Mouse (Mus musculus) MEL (cell line): ENCODE data around the gene Gstp2. TPM values are rescaled to one million over a fixed set of nuclear protein-coding genes. Genes with fewer than 3 reads are reported as not detected.

Source experiments
- DNase-seq: peaks from one replicate; pipeline ENCODE4 v3.0.0; 2011; ENCODE audit warnings: low read depth, low spot score
- H3K27ac ChIP-seq: 2 replicates; pipeline ENCODE4 v1.5.1; 2012; ENCODE audit warnings: low read depth, mild to moderate bottlenecking, control low read depth, low read length, moderate library complexity; ENCODE audit not compliant: control insufficient read depth
- H3K27me3 ChIP-seq, 2 experiments: fragments of 150-350 bp in 1 of 2; sonication (generic) in 1 of 2; 2 replicates each; pipeline ENCODE4 v1.6.1; 2012; ENCODE audit warnings: low read length in 2 of 2, mild to moderate bottlenecking in 2 of 2, improper control_type of control experiment in 1 of 2, moderate library complexity in 1 of 2; ENCODE audit not compliant: insufficient read depth in 2 of 2, control insufficient read depth in 1 of 2
- H3K36me3 ChIP-seq, 2 experiments: 2 replicates each; pipeline ENCODE4 v1.6.1; 2012 to 2014; ENCODE audit warnings: low read length in 2 of 2, improper control_type of control experiment in 1 of 2, inconsistent platforms in 1 of 2, mild to moderate bottlenecking in 1 of 2; ENCODE audit not compliant: insufficient read depth in 2 of 2, control insufficient read depth in 1 of 2
- H3K4me1 ChIP-seq, 2 experiments: fragments of 150-350 bp in 1 of 2; sonication (generic) in 1 of 2; 2 replicates each; pipeline ENCODE4 v1.6.1; 2012; ENCODE audit warnings: low read length in 2 of 2, improper control_type of control experiment in 1 of 2, mild to moderate bottlenecking in 1 of 2; ENCODE audit not compliant: insufficient read depth in 2 of 2, control insufficient read depth in 1 of 2
- H3K4me3 ChIP-seq, 2 experiments: fragments of 150-350 bp in 1 of 2; sonication (generic) in 1 of 2; 2 replicates each; pipeline ENCODE4 v1.5.1; 2012; ENCODE audit warnings: low read depth in 2 of 2, low read length in 2 of 2, mild to moderate bottlenecking in 2 of 2, moderate library complexity in 2 of 2, control low read depth in 1 of 2, improper control_type of control experiment in 1 of 2; ENCODE audit not compliant: control insufficient read depth in 1 of 2, insufficient read depth in 1 of 2
- H3K79me2 ChIP-seq: 2 replicates; pipeline ENCODE4 v1.6.1; 2012; ENCODE audit warnings: mild to moderate bottlenecking, low read length, moderate library complexity; ENCODE audit not compliant: control insufficient read depth, poor library complexity, insufficient read depth
- H3K9ac ChIP-seq: 2 replicates; pipeline ENCODE4 v1.6.1; 2012; ENCODE audit warnings: low read depth, mild to moderate bottlenecking, control low read depth, low read length, moderate library complexity; ENCODE audit not compliant: control insufficient read depth, poor library complexity, severe bottlenecking
- H3K9me3 ChIP-seq: fragments of 150-350 bp; sonication (generic); replicated peaks from 2 replicates; pipeline ENCODE4 v1.6.1; 2012; ENCODE audit warnings: mild to moderate bottlenecking, low read length, improper control_type of control experiment, moderate library complexity; ENCODE audit not compliant: insufficient read depth
- CHD1 ChIP-seq: IDR thresholded peaks from 2 replicates; pipeline ENCODE4 v1.6.1; 2012; ENCODE audit warnings: low read depth, mild to moderate bottlenecking, inconsistent platforms, low read length, improper control_type of control experiment
- CHD2 ChIP-seq: IDR thresholded peaks from 2 replicates; pipeline ENCODE4 v1.6.1; 2011; ENCODE audit warnings: low read length, improper control_type of control experiment
- CTCF ChIP-seq, 3 experiments: IDR thresholded peaks in 2 of 3; conservative IDR thresholded peaks in 1 of 3; 2 replicates each; pipeline ENCODE4 v1.5.1; 2011 to 2012; ENCODE audit warnings: low read length in 3 of 3, low read depth in 2 of 3, mild to moderate bottlenecking in 2 of 3, improper control_type of control experiment in 1 of 3, inconsistent platforms in 1 of 3, mixed read lengths in 1 of 3, moderate library complexity in 1 of 3; ENCODE audit not compliant: control insufficient read depth in 1 of 3, insufficient read depth in 1 of 3, poor library complexity in 1 of 3, severe bottlenecking in 1 of 3
- E2F4 ChIP-seq: IDR thresholded peaks from 2 replicates; pipeline ENCODE4 v1.6.1; 2011; ENCODE audit warnings: low read depth, low read length, improper control_type of control experiment, borderline replicate concordance
- GABPA ChIP-seq: IDR thresholded peaks from 2 replicates; pipeline ENCODE4 v1.6.1; 2012; ENCODE audit warnings: low read depth, mild to moderate bottlenecking, inconsistent platforms, low read length, improper control_type of control experiment, moderate library complexity
- GATA1 ChIP-seq: IDR thresholded peaks from 2 replicates; pipeline ENCODE4 v1.6.1; 2011; ENCODE audit warnings: low read depth, low read length, improper control_type of control experiment
- HCFC1 ChIP-seq: IDR thresholded peaks from 2 replicates; pipeline ENCODE4 v1.6.1; 2012; ENCODE audit warnings: low read depth, mild to moderate bottlenecking, inconsistent platforms, low read length, improper control_type of control experiment, moderate library complexity
- JUND ChIP-seq: IDR thresholded peaks from 2 replicates; pipeline ENCODE4 v1.6.1; 2011; ENCODE audit warnings: low read depth, mild to moderate bottlenecking, improper control_type of control experiment, low read length
- KAT2A ChIP-seq: conservative IDR thresholded peaks from 2 replicates; pipeline ENCODE4 v1.6.1; 2012; ENCODE audit warnings: low read depth, low read length, improper control_type of control experiment, inconsistent platforms
- MAX ChIP-seq: IDR thresholded peaks from 2 replicates; pipeline ENCODE4 v1.6.1; 2011; ENCODE audit warnings: low read length, improper control_type of control experiment
- MAZ ChIP-seq: IDR thresholded peaks from 2 replicates; pipeline ENCODE4 v1.6.1; 2012; ENCODE audit warnings: low read depth, mild to moderate bottlenecking, inconsistent platforms, low read length, improper control_type of control experiment
- MEF2A ChIP-seq: IDR thresholded peaks from 2 replicates; pipeline ENCODE4 v1.6.1; 2014; ENCODE audit warnings: low read depth, mild to moderate bottlenecking, inconsistent platforms, low read length, improper control_type of control experiment; ENCODE audit not compliant: poor library complexity, insufficient replicate concordance, severe bottlenecking; ENCODE audit errors: extremely low read depth
- MXI1 ChIP-seq: IDR thresholded peaks from 2 replicates; pipeline ENCODE4 v1.6.1; 2011; ENCODE audit warnings: mild to moderate bottlenecking, low read depth, low read length, improper control_type of control experiment
- MYB ChIP-seq: IDR thresholded peaks from 2 replicates; pipeline ENCODE4 v1.6.1; 2011; ENCODE audit warnings: mild to moderate bottlenecking, low read depth, low read length, improper control_type of control experiment
- NELFE ChIP-seq: IDR thresholded peaks from 2 replicates; pipeline ENCODE4 v1.6.1; 2011; ENCODE audit warnings: low read depth, low read length, improper control_type of control experiment
- POLR2A ChIP-seq, 2 experiments: IDR thresholded peaks; 2 replicates each; pipeline ENCODE4 v1.6.1; 2011 to 2012; ENCODE audit warnings: low read length in 2 of 2, mild to moderate bottlenecking in 2 of 2, control low read depth in 1 of 2, improper control_type of control experiment in 1 of 2, low read depth in 1 of 2, moderate library complexity in 1 of 2; ENCODE audit not compliant: control insufficient read depth in 1 of 2, insufficient read depth in 1 of 2, poor library complexity in 1 of 2
- POLR2AphosphoS5 ChIP-seq: IDR thresholded peaks from 2 replicates; pipeline ENCODE4 v1.6.1; 2012; ENCODE audit warnings: low read depth, borderline replicate concordance, mild to moderate bottlenecking, inconsistent platforms, low read length, moderate library complexity, mixed read lengths
- RAD21 ChIP-seq: IDR thresholded peaks from 2 replicates; pipeline ENCODE4 v1.6.1; 2011; ENCODE audit warnings: mild to moderate bottlenecking, low read depth, low read length, improper control_type of control experiment
- RCOR1 ChIP-seq: IDR thresholded peaks from 2 replicates; pipeline ENCODE4 v1.6.1; 2012; ENCODE audit warnings: low read depth, mild to moderate bottlenecking, inconsistent platforms, low read length, improper control_type of control experiment
- SMC3 ChIP-seq: IDR thresholded peaks from 2 replicates; pipeline ENCODE4 v1.6.1; 2011; ENCODE audit warnings: low read depth, low read length, improper control_type of control experiment
- TBP ChIP-seq: IDR thresholded peaks from 2 replicates; pipeline ENCODE4 v1.8.0; 2011; ENCODE audit warnings: low read depth, low read length, improper control_type of control experiment
- TCF12 ChIP-seq: IDR thresholded peaks from 2 replicates; pipeline ENCODE4 v1.6.1; 2014; ENCODE audit warnings: low read depth, mild to moderate bottlenecking, inconsistent platforms, low read length, improper control_type of control experiment, moderate library complexity
- UBTF ChIP-seq: IDR thresholded peaks from 2 replicates; pipeline ENCODE4 v1.6.1; 2012; ENCODE audit warnings: low read depth, mild to moderate bottlenecking, inconsistent platforms, low read length, improper control_type of control experiment, moderate library complexity, borderline replicate concordance; ENCODE audit not compliant: insufficient read depth
- USF1 ChIP-seq: IDR thresholded peaks from 2 replicates; pipeline ENCODE4 v1.6.1; 2014; ENCODE audit warnings: low read depth, mild to moderate bottlenecking, inconsistent platforms, low read length, improper control_type of control experiment, moderate library complexity
- ZC3H11A ChIP-seq: IDR thresholded peaks from 2 replicates; pipeline ENCODE4 v1.6.1; 2012; ENCODE audit warnings: low read depth, mild to moderate bottlenecking, inconsistent platforms, low read length, improper control_type of control experiment
- ZMIZ1 ChIP-seq: IDR thresholded peaks from 2 replicates; pipeline ENCODE4 v1.6.1; 2012; ENCODE audit warnings: low read depth, mild to moderate bottlenecking, inconsistent platforms, low read length, improper control_type of control experiment, moderate library complexity
- ZNF384 ChIP-seq: IDR thresholded peaks from 2 replicates; pipeline ENCODE4 v1.6.1; 2012; ENCODE audit warnings: low read depth, mild to moderate bottlenecking, inconsistent platforms, low read length, improper control_type of control experiment
- polyA plus RNA-seq, 2 experiments: library from polyadenylated mRNA; stranded (reverse) in 1 of 2; unstranded in 1 of 2; fragments of >175 nt in 1 of 2; fragments of >200 nt in 1 of 2; gene quantifications; 2 replicates each; pipeline versions ENCODE4 v1.2.1 to v1.2.4; 2012; ENCODE audit warnings: low replicate concordance in 2 of 2, low read depth in 1 of 2; ENCODE audit not compliant: insufficient read length in 2 of 2, insufficient read depth in 1 of 2, missing spikeins in 1 of 2
- total RNA-seq: library from RNA; depleted of rRNA; stranded (reverse); fragments of 300-350 nt; gene quantifications from 2 replicates; pipeline ENCODE4 v1.2.3, GENCODE M21; 2012

Gene Gstp2
- total and polyA plus RNA-seq, 3 experiments = 0.65 to 7.4 TPM; not detected in 1

DNA sequence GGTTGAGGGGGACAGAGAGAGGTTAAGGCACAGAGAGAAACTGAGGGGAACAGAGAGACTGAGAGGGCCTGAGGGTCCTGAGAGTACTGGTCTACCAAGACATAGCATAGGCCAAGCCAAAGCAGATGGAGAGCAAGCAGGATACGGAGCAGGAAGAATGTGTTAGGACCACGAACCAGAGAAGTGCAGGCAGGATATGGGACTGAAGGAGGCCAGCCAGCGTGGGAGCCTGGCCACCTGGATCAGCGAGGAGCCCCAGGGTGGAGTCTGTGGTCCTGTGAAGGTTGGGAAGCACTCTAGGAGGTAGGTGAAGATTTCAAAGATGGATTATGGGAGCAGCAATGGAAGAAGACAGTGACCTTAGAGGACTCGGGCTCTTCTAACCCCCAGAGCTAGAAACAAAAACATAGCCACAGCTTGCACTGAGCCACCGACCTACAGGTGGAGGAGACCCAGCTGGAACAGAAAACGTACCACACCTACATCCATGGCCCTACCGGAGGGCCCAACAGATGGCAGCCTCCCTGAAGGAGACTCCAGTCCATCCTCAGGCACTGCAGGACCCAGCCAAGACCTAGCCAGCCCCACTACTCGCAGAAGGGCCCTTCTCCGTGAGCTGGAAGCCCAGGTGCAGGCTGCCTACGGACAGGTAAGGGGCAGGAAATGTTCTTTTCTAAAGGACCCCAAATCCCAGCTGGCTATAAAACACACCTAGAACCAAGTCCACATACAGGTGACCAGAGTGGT lies 36.6 kb upstream of the Gstp2 start:
- no peak overlapping the region for H3K4me3 ChIP-seq
- TF ChIP-seq ZMIZ1 (no peak), MAZ (no peak), HCFC1 (no peak), GABPA (no peak), MYB (no peak), POLR2A (IDR thresholded peaks at IDR 0.05; ENCODE audit: control insufficient read depth in 1 of 2, insufficient read depth in 1 of 2, low read depth in 1 of 2, low read length in 2 of 2, poor library complexity in 1 of 2) (no peak), KAT2A (no peak), CHD2 (no peak), MEF2A (no peak), POLR2AphosphoS5 (no peak), USF1 (no peak), ZC3H11A (no peak), GATA1 (no peak), SMC3 (no peak), TBP (no peak), RCOR1 (no peak)
- TF ChIP-seq, all 39 proteins: peak for 0
- no peak overlapping the region for H3K27ac ChIP-seq
- no peaks in the 10 kb centered on the region for H3K9me3 ChIP-seq
- H3K9ac ChIP-seq = no peak overlapping the region
- no peaks in the 10 kb centered on the region for H3K36me3 ChIP-seq
- DNase-seq = no peak
- peaks cover 1% of the 10 kb centered on the region in 2 experiments; a peak in 3 of 4 replicates for H3K27me3 ChIP-seq
- no peaks in the 10 kb centered on the region for H3K79me2 ChIP-seq
- peaks cover 0 to 5% of the 10 kb centered on the region in 2 experiments; a peak in 1 of 4 replicates for H3K4me1 ChIP-seq

DNA sequence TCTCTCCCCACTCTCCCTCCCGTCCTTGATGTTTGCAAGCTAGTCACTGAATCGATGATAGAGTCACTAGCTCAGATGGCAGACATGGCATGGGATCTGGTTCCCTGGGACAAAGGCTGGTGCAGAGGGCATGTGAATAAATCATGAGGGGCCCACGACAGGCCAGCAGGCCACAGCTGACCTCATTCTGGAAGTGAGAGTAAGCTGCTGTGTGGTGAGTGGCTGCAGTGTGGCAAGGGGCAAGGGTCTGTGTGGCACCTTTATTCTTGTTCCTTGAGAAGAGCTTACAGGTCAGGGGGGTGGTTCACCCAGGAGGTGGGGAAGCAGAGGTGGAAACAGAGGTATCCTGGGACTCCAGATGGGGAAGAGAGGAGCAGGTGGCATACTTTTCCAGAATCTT lies 35.6 kb upstream of the Gstp2 start, which contains the start of gene Cabp2:
Gene Cabp2 (plus strand): TSS at position 185 of the 400 bp plus-strand sequence.
- H3K36me3 ChIP-seq = no peaks in the 10 kb centered on the region
- TF ChIP-seq MXI1 = no peak
- TF ChIP-seq CHD1 = no peak
- TF ChIP-seq ZMIZ1 = no peak
- no peak for TF ChIP-seq USF1
- no peak for TF ChIP-seq POLR2AphosphoS5
- TF ChIP-seq UBTF = no peak
- TF ChIP-seq CTCF (IDR thresholded peaks at IDR 0.05 in 2 of 3, conservative IDR thresholded peaks at IDR 0.05 in 1 of 3; ENCODE audit: control insufficient read depth in 1 of 3, insufficient read depth in 1 of 3, low read depth in 2 of 3, low read length in 3 of 3, poor library complexity in 1 of 3, severe bottlenecking in 1 of 3) = no peak
- no peak for TF ChIP-seq NELFE
- TF ChIP-seq E2F4 = no peak
- TF ChIP-seq ZNF384 = no peak
- no peak for TF ChIP-seq RAD21
- TF ChIP-seq MAX = no peak
- TF ChIP-seq CHD2 = no peak
- TF ChIP-seq JUND = no peak
- no peak for TF ChIP-seq GABPA
- TF ChIP-seq TCF12 = no peak
- no peaks in the 10 kb centered on the region for H3K79me2 ChIP-seq
- peaks cover 1 to 2% of the 10 kb centered on the region in 2 experiments; a peak in 3 of 4 replicates for H3K27me3 ChIP-seq
- H3K4me3 ChIP-seq = no peak within 1 kb of the TSS
- DNase-seq = no peak
- H3K4me1 ChIP-seq = peaks cover 0 to 5% of the 10 kb centered on the region in 2 experiments; a peak in 1 of 4 replicates
- no peak within 1 kb of the TSS for H3K9ac ChIP-seq
- H3K27ac ChIP-seq = no peak within 1 kb of the TSS
- H3K9me3 ChIP-seq = no peaks in the 10 kb centered on the region
